Mouse (Mus musculus): Measurements from ENCODE around the gene Tent5a. TPM values are rescaled to one million over a fixed set of nuclear protein-coding genes. Genes with fewer than 3 reads are reported as not detected.

Gene Tent5a
- total RNA-seq (2014; rRNA removed): 7.6 and 9.1 TPM in 2 replicates
- polyA plus RNA-seq (2012; rRNA removed): 2.3 and 3.0 TPM in 2 replicates

DNA sequence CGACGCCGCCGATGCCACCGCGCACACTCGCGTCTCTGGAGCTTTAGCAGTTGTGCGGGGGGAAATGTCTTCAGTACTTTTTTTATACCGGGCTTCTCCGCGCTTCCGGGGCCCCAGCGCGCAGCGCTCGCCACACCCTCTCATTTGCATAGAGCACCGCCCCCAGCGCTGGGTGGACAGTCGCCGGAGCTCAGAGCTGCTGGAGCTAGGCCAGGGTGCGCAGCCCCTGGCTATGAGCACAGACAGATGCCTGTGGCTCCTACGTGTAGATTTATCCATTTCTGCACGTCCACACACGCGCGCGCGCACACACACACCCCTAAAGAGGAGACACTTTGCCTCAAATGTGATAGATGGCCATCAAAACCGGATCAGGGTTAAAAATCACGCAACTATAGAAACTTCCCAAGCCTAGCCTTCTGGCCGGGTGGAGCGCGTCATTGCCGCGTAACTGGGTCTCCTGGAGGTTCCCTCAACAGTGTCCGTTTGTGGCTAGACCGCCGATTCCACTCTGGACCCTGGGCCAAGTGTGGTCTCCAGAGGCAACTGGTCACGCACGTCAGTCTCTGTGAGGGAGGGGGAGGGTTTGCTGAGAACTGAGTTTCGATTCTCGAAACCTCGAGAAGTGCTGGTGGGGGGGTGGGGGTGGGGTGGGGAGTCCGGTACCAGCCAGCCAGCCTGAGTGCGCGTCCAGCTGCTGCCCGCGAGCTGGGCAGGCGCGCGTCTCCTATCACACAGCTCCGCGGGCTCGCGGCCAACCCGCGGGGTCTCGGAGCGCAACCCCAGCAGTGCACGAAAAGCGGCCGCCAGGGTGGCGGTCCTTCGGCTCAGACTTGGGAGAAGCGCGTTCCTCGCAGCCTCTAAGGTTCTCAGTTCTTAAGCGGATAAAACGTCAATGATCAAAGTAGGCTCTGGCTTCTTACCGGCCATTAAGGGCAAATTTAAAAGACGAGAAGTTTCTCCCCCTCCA is at the start of gene Tent5a:
Gene Tent5a, minus strand, starts transcription at position 107 of the 970 bp plus-strand sequence.
- under 1% methylated on average over 72 of the region's 72 CpGs for WGBS
- DNase-seq (ENCODE audit: extremely low read depth, low read depth, low spot score): peak; percentile 58
- peak within 1 kb of the TSS; percentile 97 for H3K27ac ChIP-seq (replicated peaks; ENCODE audit: insufficient read depth, low read depth, low read length)
- H3K79me2 ChIP-seq (ENCODE audit: control insufficient read depth, insufficient read depth, low read length): peaks cover 6% of the 10 kb centered on the region; the same call in 1 of the 2 replicates
- peak within 1 kb of the TSS; percentile 84 for H3K9ac ChIP-seq (ENCODE audit: low read depth, low read length)
- H3K27me3 ChIP-seq (ENCODE audit: control insufficient read depth, insufficient read depth, low read length): no peaks in the 10 kb centered on the region
- H3K36me3 ChIP-seq (ENCODE audit: control insufficient read depth, insufficient read depth, low read length): peaks cover 6% of the 10 kb centered on the region; the same call in 1 of the 2 replicates
- H3K4me1 ChIP-seq (ENCODE audit: control insufficient read depth, insufficient read depth, low read length): peaks cover 7% of the 10 kb centered on the region
- peak within 1 kb of the TSS; percentile 80 for H3K4me3 ChIP-seq (ENCODE audit: insufficient read depth, low read depth, low read length)
- TF ChIP-seq POLR2A (IDR thresholded peaks at IDR 0.05; ENCODE audit: extremely low read depth, insufficient read depth, low read length) (peak; percentile 80), CTCF (IDR thresholded peaks at IDR 0.05; ENCODE audit: low read depth, low read length) (0 out of 2 replicates have a peak, but pooled peaks have one; percentile 7)

DNA sequence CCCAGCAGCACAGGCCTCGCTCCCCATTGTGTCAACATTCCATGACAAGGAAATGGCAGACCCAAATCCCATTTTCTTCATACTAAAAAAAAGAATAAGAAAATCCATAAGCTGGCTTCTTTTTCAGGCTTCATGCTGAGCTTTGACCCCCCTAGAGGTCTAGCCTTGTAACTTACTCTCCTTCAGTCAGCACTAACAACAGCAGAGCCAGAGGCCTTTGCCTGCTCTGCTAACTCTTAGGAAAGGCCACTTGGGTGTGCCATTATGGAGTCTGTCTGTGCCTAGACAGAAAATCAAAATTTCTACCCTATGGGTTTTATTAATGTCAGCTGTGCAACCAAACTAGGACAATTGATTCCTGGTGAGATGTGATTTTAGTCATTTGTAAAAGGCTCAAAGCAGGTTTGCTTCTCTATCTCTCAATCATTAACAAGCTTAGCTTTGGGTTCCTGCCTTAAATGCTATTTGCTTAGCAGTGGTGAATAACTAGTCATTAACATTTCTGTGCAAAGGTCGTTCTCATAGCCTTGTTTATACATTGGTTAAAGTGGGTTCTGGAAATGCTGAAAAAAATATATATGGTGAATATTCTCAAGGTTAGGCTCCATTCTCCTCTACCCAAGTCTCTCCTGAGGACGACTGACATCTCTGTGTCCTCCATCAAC is 49.6 kb upstream of the Tent5a start:
- peak; percentile 33 for DNase-seq (ENCODE audit: extremely low read depth, low read depth, low spot score)
- WGBS: 70% methylated on average over 3 of the region's 3 CpGs

DNA sequence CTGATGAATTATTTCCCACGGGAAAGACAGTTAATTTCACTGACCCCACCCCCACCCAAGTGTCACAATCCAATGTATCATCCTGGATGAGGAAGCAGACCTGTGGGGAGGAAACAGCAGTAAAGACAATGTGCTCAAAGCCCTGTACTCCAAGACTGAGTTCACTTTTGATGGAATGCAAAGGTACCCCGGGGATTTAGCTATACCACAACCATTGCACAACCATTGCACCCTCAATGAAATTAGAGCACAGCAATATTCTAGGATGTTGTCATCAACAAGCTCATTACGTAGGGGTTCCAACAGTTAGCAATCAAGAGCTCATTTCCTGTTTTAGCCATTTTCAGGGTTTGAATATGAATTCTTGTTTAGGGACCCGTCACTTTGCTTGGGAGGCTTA is 48.0 kb upstream of the Tent5a start:
- TF ChIP-seq POLR2A (IDR thresholded peaks at IDR 0.05; ENCODE audit: extremely low read depth, insufficient read depth, low read length): no peak
- no peak for TF ChIP-seq CTCF (IDR thresholded peaks at IDR 0.05; ENCODE audit: low read depth, low read length)
- WGBS: 59% methylated on average over 4 of the region's 4 CpGs
- DNase-seq (ENCODE audit: extremely low read depth, low read depth, low spot score): no peak

More for the DNA sequence above, 49.6 kb upstream of the Tent5a start:
- Histone ChIP-seq H3K4me1 (ENCODE audit: control insufficient read depth, insufficient read depth, low read length) (peaks cover 9% of the 10 kb centered on the region; the same call in 1 of the 2 replicates), H3K27ac (replicated peaks; ENCODE audit: insufficient read depth, low read depth, low read length) (no peak overlapping the region), H3K79me2 (ENCODE audit: control insufficient read depth, insufficient read depth, low read length) (no peaks in the 10 kb centered on the region), H3K9ac (ENCODE audit: low read depth, low read length) (no peak overlapping the region), H3K36me3 (ENCODE audit: control insufficient read depth, insufficient read depth, low read length) (no peaks in the 10 kb centered on the region), H3K4me3 (ENCODE audit: insufficient read depth, low read depth, low read length) (no peak overlapping the region), H3K27me3 (ENCODE audit: control insufficient read depth, insufficient read depth, low read length) (no peaks in the 10 kb centered on the region)
- TF ChIP-seq CTCF (IDR thresholded peaks at IDR 0.05; ENCODE audit: low read depth, low read length) (no peak), POLR2A (IDR thresholded peaks at IDR 0.05; ENCODE audit: extremely low read depth, insufficient read depth, low read length) (no peak)

DNA sequence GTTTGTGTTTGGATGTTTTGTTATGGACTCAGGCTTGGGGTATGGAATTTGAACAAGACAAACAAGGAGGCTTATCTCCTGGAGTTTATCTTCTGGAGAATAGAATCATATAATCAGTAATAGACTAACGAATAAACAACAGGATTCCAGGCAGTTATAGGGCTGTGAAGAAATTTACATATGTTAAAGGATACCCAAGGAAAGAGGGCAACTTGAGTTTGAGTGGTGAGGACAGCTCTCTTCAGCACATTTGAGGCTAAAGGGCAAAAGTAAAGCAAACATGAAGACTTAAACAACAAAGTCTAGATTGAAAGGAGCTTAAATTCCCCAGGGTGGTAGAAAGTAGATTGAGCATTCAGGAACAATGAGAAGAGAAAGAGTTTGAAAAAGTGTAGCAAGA is 44.9 kb upstream of the Tent5a start:
- DNase-seq (ENCODE audit: extremely low read depth, low read depth, low spot score): no peak
- no peak for TF ChIP-seq CTCF (IDR thresholded peaks at IDR 0.05; ENCODE audit: low read depth, low read length)
- TF ChIP-seq POLR2A (IDR thresholded peaks at IDR 0.05; ENCODE audit: extremely low read depth, insufficient read depth, low read length): no peak
- H3K4me1 ChIP-seq (ENCODE audit: control insufficient read depth, insufficient read depth, low read length): peaks cover 7% of the 10 kb centered on the region; the same call in 1 of the 2 replicates
- no peaks in the 10 kb centered on the region for H3K36me3 ChIP-seq (ENCODE audit: control insufficient read depth, insufficient read depth, low read length)
- no peak overlapping the region for H3K9ac ChIP-seq (ENCODE audit: low read depth, low read length)
- H3K79me2 ChIP-seq (ENCODE audit: control insufficient read depth, insufficient read depth, low read length): no peaks in the 10 kb centered on the region
- no peaks in the 10 kb centered on the region for H3K27me3 ChIP-seq (ENCODE audit: control insufficient read depth, insufficient read depth, low read length)
- 50% methylated on average over 1 of the region's 1 CpGs for WGBS
- H3K4me3 ChIP-seq (ENCODE audit: insufficient read depth, low read depth, low read length): no peak overlapping the region
- no peak overlapping the region for H3K27ac ChIP-seq (replicated peaks; ENCODE audit: insufficient read depth, low read depth, low read length)

More for the DNA sequence above, 48.0 kb upstream of the Tent5a start:
- H3K4me3 ChIP-seq (ENCODE audit: insufficient read depth, low read depth, low read length): no peak overlapping the region
- no peaks in the 10 kb centered on the region for H3K79me2 ChIP-seq (ENCODE audit: control insufficient read depth, insufficient read depth, low read length)
- peaks cover 9% of the 10 kb centered on the region; the same call in 1 of the 2 replicates for H3K4me1 ChIP-seq (ENCODE audit: control insufficient read depth, insufficient read depth, low read length)
- H3K9ac ChIP-seq (ENCODE audit: low read depth, low read length): no peak overlapping the region
- no peaks in the 10 kb centered on the region for H3K36me3 ChIP-seq (ENCODE audit: control insufficient read depth, insufficient read depth, low read length)
- H3K27ac ChIP-seq (replicated peaks; ENCODE audit: insufficient read depth, low read depth, low read length): no peak overlapping the region
- H3K27me3 ChIP-seq (ENCODE audit: control insufficient read depth, insufficient read depth, low read length): no peaks in the 10 kb centered on the region

DNA sequence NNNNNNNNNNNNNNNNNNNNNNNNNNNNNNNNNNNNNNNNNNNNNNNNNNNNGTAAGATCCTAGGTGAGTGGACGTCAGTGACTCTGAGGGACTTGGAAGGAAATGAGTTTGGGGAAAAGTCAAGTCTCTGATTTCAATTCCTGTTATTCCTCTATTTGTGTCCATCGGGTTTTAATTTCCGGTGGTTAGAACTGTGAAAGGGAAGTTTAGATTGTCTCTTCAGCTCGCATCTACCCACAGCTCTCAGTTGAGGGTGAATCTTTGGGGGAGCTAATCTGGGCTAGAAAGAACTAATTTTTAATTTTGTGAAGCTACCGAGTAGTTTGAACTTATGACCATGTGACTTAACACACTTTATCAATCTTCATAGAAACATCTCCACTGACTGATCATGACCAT is 42.4 kb upstream of the Tent5a start:
- no peaks in the 10 kb centered on the region for H3K4me1 ChIP-seq (ENCODE audit: control insufficient read depth, insufficient read depth, low read length)

More for the DNA sequence above, 42.4 kb upstream of the Tent5a start:
- no peaks in the 10 kb centered on the region for H3K79me2 ChIP-seq (ENCODE audit: control insufficient read depth, insufficient read depth, low read length)
- H3K27ac ChIP-seq (replicated peaks; ENCODE audit: insufficient read depth, low read depth, low read length): no peak overlapping the region
- DNase-seq (ENCODE audit: extremely low read depth, low read depth, low spot score): no peak
- no peaks in the 10 kb centered on the region for H3K27me3 ChIP-seq (ENCODE audit: control insufficient read depth, insufficient read depth, low read length)
- no peak overlapping the region for H3K9ac ChIP-seq (ENCODE audit: low read depth, low read length)
- H3K4me3 ChIP-seq (ENCODE audit: insufficient read depth, low read depth, low read length): no peak overlapping the region
- TF ChIP-seq POLR2A (IDR thresholded peaks at IDR 0.05; ENCODE audit: extremely low read depth, insufficient read depth, low read length) (no peak), CTCF (IDR thresholded peaks at IDR 0.05; ENCODE audit: low read depth, low read length) (no peak)
- no peaks in the 10 kb centered on the region for H3K36me3 ChIP-seq (ENCODE audit: control insufficient read depth, insufficient read depth, low read length)
- 90% methylated on average over 5 of the region's 5 CpGs for WGBS
